Mouse (Mus musculus) midbrain, embryonic 12.5 days (tissue): ENCODE results near the gene Tnks1bp1. TPM values are rescaled to one million over a fixed set of nuclear protein-coding genes. Genes with fewer than 3 reads are reported as not detected.

Source experiments
- ATAC-seq: fragments of 200-750 bp; cut with Nextera tagmentation; 2 replicates; pipeline ENCODE4 v1.8.0; 2017; ENCODE audit warnings: low read depth, moderate TSS enrichment, moderate library complexity; ENCODE audit not compliant: low FRiP score
- H3K27ac ChIP-seq: fragments of 300-500 bp; sonication (generic); replicated peaks from 2 replicates; pipeline ENCODE4 v1.5.1; 2016; ENCODE audit warnings: mild to moderate bottlenecking
- H3K27me3 ChIP-seq: fragments of 300-500 bp; sonication (generic); 2 replicates; pipeline ENCODE4 v1.6.1; 2016; ENCODE audit warnings: mild to moderate bottlenecking
- H3K36me3 ChIP-seq: fragments of 300-500 bp; sonication (generic); 2 replicates; pipeline ENCODE4 v1.6.1; 2016
- H3K4me1 ChIP-seq: fragments of 300-500 bp; sonication (generic); 2 replicates; pipeline ENCODE4 v1.6.1; 2016
- H3K4me2 ChIP-seq: fragments of 300-500 bp; sonication (generic); replicated peaks from 2 replicates; pipeline ENCODE4 v1.6.1; 2016; ENCODE audit warnings: mild to moderate bottlenecking, moderate library complexity
- H3K4me3 ChIP-seq: fragments of 300-500 bp; sonication (generic); 2 replicates; pipeline ENCODE4 v1.5.1; 2016; ENCODE audit warnings: mild to moderate bottlenecking
- H3K9ac ChIP-seq: fragments of 300-500 bp; sonication (generic); replicated peaks from 2 replicates; pipeline ENCODE4 v1.6.1; 2016; ENCODE audit warnings: mild to moderate bottlenecking, moderate library complexity
- H3K9me3 ChIP-seq: fragments of 300-500 bp; sonication (generic); 2 replicates; pipeline ENCODE4 v1.6.1; 2016; ENCODE audit warnings: mild to moderate bottlenecking
- WGBS: fragments of 180-500 bp; shearing (Covaris S2); methylation state at CpG from one replicate; pipeline ENCODE4 v1.1.7; 2016; 5-methylcytosine and 5-hydroxymethylcytosine counted together
- polyA plus RNA-seq: library from polyadenylated mRNA; unstranded; fragments of >200 nt; fragmentation: Nextera tagmentation; extraction: Ambion mirVana; gene quantifications from 2 replicates; pipeline ENCODE4 v1.2.1, GENCODE M21; 2016

The Tnks1bp1 gene
- polyA plus RNA-seq, 1 experiment from 2014 or later, result 40.3 TPM

DNA sequence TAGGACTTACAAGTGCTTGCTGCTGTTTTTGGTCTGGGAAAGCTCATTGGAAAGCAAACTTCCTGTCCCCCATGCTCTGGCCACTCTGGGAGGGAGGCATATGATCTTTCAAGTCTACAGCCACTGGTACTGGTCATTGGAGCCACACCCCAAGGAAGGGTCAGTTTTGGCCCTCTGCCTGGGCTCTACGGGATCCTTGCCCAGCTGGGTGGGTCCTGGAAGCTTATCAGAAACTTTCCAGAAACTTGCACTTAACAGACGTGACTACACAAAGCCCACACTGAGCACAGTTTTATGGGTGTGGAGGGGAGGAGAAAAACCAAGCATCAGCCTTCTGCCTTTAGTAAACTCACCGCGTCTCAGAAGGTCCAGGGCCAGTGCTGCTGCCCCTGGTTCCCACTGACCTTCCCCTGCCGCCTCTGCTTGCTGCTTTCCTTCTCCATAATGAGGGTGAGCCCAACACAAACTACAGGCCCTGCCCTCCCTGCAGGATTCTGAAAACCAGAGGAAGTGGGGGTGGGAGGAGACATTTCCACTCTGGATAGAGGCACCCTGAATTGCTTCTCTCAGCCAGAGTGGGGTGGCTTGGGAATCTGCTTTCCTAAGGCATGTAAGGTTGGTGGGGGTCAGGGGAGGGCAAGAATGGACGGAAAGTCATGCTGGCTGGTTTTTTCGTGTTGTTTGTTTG lies 51.1 kb downstream of the Tnks1bp1 start:
- 76% methylated on average over 7 of the region's 7 CpGs for WGBS
- H3K27me3 ChIP-seq, result no peaks in the 10 kb centered on the region
- no peaks in the 10 kb centered on the region for H3K36me3 ChIP-seq
- 0 out of 2 replicates have a peak, but pooled peaks cover 3% of the 10 kb centered on the region for H3K9me3 ChIP-seq
- H3K9ac ChIP-seq, result no peak overlapping the region
- H3K27ac ChIP-seq, result no peak overlapping the region
- no peak overlapping the region for H3K4me3 ChIP-seq
- no peaks in the 10 kb centered on the region for H3K4me1 ChIP-seq
- H3K4me2 ChIP-seq, result no peak overlapping the region
- no peak for ATAC-seq

DNA sequence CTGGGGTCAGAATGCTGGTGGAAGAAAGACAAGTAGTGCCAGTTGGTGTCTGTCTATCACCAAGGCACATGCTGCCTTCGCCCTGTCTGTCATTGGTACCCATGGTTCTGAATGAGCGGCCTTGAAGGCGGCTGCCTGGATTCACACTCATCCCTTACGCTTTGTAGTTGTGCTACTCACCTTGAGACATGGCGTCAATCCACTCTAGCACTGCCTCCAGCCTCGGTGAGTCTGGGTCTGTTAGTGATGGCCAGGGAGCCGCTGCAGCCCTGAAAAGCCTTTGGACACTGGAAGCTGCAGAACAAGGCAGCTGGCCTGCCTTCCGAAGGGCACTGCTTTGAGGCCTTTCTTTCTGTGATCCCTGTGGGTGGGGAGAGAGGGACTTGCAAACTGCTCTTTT lies 55.4 kb downstream of the Tnks1bp1 start:
- no peak for ATAC-seq
- no peak overlapping the region for H3K4me2 ChIP-seq
- no peak overlapping the region for H3K27ac ChIP-seq
- H3K9me3 ChIP-seq, result 0 out of 2 replicates have a peak, but pooled peaks cover 3% of the 10 kb centered on the region
- no peaks in the 10 kb centered on the region for H3K27me3 ChIP-seq
- H3K4me1 ChIP-seq, result no peaks in the 10 kb centered on the region
- no peak overlapping the region for H3K9ac ChIP-seq
- no peak overlapping the region for H3K4me3 ChIP-seq
- WGBS, result 80% methylated on average over 8 of the region's 8 CpGs
- H3K36me3 ChIP-seq, result no peaks in the 10 kb centered on the region

DNA sequence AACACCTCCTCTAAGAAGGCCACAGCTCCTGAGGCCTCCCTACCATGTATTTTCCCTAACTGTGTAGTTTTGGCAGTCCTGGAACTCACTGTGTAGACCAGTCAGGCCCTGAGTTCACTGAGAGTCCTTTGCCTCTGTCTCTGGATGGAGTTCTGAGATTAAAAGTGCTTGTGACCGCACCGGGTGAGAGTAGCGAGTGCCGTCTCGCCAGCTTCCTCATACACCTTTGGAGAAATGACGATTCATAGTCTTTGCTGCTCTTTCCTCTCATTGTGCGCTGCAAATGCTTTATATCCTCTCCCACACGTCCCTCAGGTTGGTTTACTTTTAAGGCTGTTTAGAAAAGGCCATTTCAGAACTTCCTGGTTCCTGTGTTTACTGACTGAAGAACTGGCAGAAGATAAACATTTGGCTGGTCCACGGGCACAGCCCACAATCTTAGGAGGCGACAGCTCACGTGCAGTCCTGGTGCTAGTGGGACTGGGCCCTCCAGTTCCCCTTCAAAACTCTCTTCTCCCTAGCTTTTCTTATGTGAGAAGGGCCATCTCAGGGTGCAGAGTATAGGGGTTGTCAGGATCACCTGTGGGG lies 57.7 kb downstream of the Tnks1bp1 start:
- Histone ChIP-seq H3K27me3 (no peaks in the 10 kb centered on the region), H3K9ac (no peak overlapping the region), H3K4me2 (no peak overlapping the region), H3K36me3 (no peaks in the 10 kb centered on the region), H3K27ac (no peak overlapping the region), H3K9me3 (0 out of 2 replicates have a peak, but pooled peaks cover 3% of the 10 kb centered on the region), H3K4me1 (no peaks in the 10 kb centered on the region), H3K4me3 (no peak overlapping the region)
- 83% methylated on average over 11 of the region's 11 CpGs for WGBS
- no peak for ATAC-seq

DNA sequence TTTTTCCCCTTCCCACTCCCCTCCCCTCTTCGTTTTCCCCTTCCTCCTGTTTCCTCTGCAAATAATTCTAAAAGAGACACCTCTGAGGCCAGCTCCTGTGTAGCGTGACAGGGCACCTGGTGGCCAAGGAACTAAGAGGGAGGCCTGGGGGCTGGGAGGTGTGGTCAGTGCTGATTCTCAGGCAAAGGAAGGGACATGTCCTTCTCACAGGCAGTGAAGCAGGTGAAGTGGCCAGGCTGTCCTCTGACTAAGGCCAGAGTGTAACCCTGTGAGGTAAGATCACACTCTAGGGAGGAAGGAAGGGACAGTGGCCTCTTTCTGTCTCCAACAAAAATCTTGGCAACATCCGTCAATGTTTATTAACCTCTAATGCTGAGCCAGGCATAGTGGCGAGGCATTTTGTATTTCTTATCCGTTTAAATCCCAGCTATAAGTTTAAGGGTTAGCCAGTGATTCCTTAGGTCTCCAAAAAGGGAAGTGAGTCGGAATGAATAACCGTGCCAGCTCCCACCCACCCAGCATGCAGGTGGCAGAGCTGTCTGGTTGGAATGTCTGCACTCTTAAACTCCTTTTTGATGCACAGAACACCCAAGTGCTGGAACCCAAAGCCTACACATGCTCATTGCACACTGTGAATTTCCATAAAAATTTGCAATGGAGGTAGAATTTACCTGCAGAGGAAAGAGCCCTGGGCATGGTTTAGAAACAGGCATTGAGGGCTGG lies 58.4 kb downstream of the Tnks1bp1 start:
- Histone ChIP-seq H3K4me1 (no peaks in the 10 kb centered on the region), H3K27ac (no peak overlapping the region), H3K4me3 (no peak overlapping the region), H3K27me3 (no peaks in the 10 kb centered on the region), H3K4me2 (no peak overlapping the region), H3K36me3 (no peaks in the 10 kb centered on the region), H3K9me3 (0 out of 2 replicates have a peak, but pooled peaks cover 1% of the 10 kb centered on the region), H3K9ac (no peak overlapping the region)
- WGBS, result 82% methylated on average over 7 of the region's 7 CpGs
- ATAC-seq, result no peak

DNA sequence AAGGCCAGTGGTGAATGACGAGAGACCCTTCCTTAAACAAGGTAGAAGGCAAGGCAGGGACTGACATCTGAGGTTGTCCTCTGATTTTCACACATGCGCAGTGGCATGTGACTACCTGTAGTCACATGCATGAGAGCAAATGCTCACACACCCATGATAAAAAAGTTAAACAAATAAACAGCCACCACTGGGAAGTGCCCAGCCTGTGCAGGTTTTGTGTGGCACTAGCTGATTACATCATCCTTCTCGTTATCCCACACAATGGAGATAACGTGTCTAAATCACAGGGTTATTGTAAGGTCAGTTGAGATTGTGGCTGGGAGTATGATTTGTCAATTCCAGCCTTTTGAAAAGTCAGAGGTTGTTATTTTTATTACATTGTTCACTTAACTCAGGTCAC lies 59.1 kb downstream of the Tnks1bp1 start:
- Histone ChIP-seq H3K36me3 (no peaks in the 10 kb centered on the region), H3K27ac (no peak overlapping the region), H3K9me3 (no peaks in the 10 kb centered on the region), H3K4me3 (no peak overlapping the region), H3K9ac (no peak overlapping the region), H3K4me1 (no peaks in the 10 kb centered on the region), H3K27me3 (no peaks in the 10 kb centered on the region), H3K4me2 (no peak overlapping the region)
- WGBS, result 79% methylated on average over 4 of the region's 4 CpGs
- ATAC-seq, result no peak

DNA sequence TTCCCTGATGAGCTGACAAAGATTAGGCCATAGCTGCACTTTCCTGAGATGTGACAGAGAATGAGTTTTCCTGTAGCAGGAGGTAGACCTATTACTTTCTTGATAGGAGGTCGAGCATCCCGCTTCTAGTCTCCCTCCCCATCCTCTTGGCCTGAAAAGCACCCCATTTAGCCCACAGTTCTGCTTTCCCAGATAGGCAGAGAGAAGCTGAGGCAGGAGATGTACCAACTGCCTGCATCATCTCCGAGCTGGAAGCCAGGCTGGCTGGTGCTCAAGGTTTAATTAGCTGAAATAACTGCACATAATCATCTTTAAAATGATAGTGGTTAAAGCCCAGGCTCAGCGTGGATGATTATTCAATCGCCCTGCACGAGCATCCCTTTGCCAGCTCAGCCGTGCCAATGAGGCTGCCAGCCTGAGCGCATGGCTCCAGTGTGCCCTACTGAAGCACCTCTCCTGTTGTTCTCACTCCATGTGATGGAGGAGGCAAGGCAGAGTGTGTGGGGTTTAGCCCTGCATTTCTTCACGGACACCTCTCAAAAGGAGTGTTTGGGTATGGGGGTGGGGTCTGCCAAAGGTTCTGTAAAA lies 62.6 kb downstream of the Tnks1bp1 start:
- no peak for ATAC-seq
- WGBS, result 83% methylated on average over 9 of the region's 9 CpGs
- Histone ChIP-seq H3K9ac (no peak overlapping the region), H3K4me2 (no peak overlapping the region), H3K4me1 (no peaks in the 10 kb centered on the region), H3K36me3 (no peaks in the 10 kb centered on the region), H3K27ac (no peak overlapping the region), H3K4me3 (no peak overlapping the region), H3K27me3 (no peaks in the 10 kb centered on the region), H3K9me3 (no peaks in the 10 kb centered on the region)

Other genes starting within 250 kb of the Tnks1bp1 start
- 26.6 and 31.2 TPM in 2 replicates for gene Ube2l6, start 249.2 kb upstream of the Tnks1bp1 start, polyA plus RNA-seq
- gene Smtnl1, start 225.4 kb upstream of the Tnks1bp1 start, polyA plus RNA-seq, result 0.13 TPM in 1 of 2 replicates, not detected in the other
- 32.7 and 35.8 TPM in 2 replicates for gene Timm10, start 221.0 kb upstream of the Tnks1bp1 start, polyA plus RNA-seq
- 9.5 and 10.2 TPM in 2 replicates for gene Slc43a1, start 209.2 kb upstream of the Tnks1bp1 start, polyA plus RNA-seq
- gene Rtn4rl2, start 161.3 kb upstream of the Tnks1bp1 start, polyA plus RNA-seq, result 4.1 and 5.4 TPM in 2 replicates
- 10.5 and 14.1 TPM in 2 replicates for gene Slc43a3, start 111.4 kb upstream of the Tnks1bp1 start, polyA plus RNA-seq
- not detected in 2 replicates for gene Prg2, start 67.6 kb upstream of the Tnks1bp1 start, polyA plus RNA-seq
- gene Prg3, start 59.8 kb upstream of the Tnks1bp1 start, polyA plus RNA-seq, result not detected in 2 replicates
- gene Ssrp1, start 10.8 kb upstream of the Tnks1bp1 start, polyA plus RNA-seq, result 261 and 262 TPM in 2 replicates
- gene P2rx3, start 10.6 kb upstream of the Tnks1bp1 start, polyA plus RNA-seq, result 3.2 and 4.1 TPM in 2 replicates
- 32.9 and 33.8 TPM in 2 replicates for gene Aplnr, start 88.2 kb downstream of the Tnks1bp1 start, polyA plus RNA-seq
- 2.1 and 2.9 TPM in 2 replicates for gene Lrrc55, start 149.2 kb downstream of the Tnks1bp1 start, polyA plus RNA-seq